Mouse (Mus musculus): Measurements from ENCODE around the gene Sumf1. TPM values are rescaled to one million over a fixed set of nuclear protein-coding genes. Genes with fewer than 3 reads are reported as not detected.

Gene Sumf1
- total RNA-seq, 2 experiments from 2014 or later = 15.7 to 17.1 TPM

GRCm38 (mm10) chr6:108152661-108153269, 32.6 kb downstream of the Sumf1 start:
- intact Hi-C loops (cut with DNase I) = no loop called here
- peak; percentile 15 to 29 for DNase-seq

- DNase-seq = no peak
- intact Hi-C loops (cut with DNase I) = no loop called here
These were observed 33.3 kb downstream of the Sumf1 start for GRCm38 (mm10) chr6:108152081-108152480.

- intact Hi-C loops (cut with DNase I) = no loop called here
- no peak for DNase-seq
These were observed 36.1 kb downstream of the Sumf1 start for GRCm38 (mm10) chr6:108149235-108149634.

GRCm38 (mm10) chr6:108148435-108148834, 36.9 kb downstream of the Sumf1 start:
- no peak for DNase-seq
- intact Hi-C loops (cut with DNase I) = no loop called here

- intact Hi-C loops (cut with DNase I) = no loop called here
- no peak for DNase-seq
These were observed 38.7 kb downstream of the Sumf1 start for GRCm38 (mm10) chr6:108146637-108147036.

GRCm38 (mm10) chr6:108145941-108146588, 39.3 kb downstream of the Sumf1 start:
- DNase-seq = no peak

GRCm38 (mm10) chr6:108145241-108145640, 40.1 kb downstream of the Sumf1 start:
- no peak for DNase-seq
- intact Hi-C loops (cut with DNase I) = no loop called here

More at GRCm38 (mm10) chr6:108145941-108146588, 39.3 kb downstream of the Sumf1 start:
- intact Hi-C loops (cut with DNase I) = no loop called here

- intact Hi-C loops (cut with DNase I) = no loop called here
- no peak for DNase-seq
These were observed 42.6 kb downstream of the Sumf1 start for GRCm38 (mm10) chr6:108142796-108143195.

GRCm38 (mm10) chr6:108140722-108141490, 44.5 kb downstream of the Sumf1 start:
- intact Hi-C loops (cut with DNase I) = no loop called here
- no peak for DNase-seq

- DNase-seq = no peak
- intact Hi-C loops (cut with DNase I) = no loop called here
These were observed 48.4 kb downstream of the Sumf1 start for GRCm38 (mm10) chr6:108137031-108137430.

GRCm38 (mm10) chr6:108136286-108136685, 49.1 kb downstream of the Sumf1 start:
- intact Hi-C loops (cut with DNase I) = no loop called here
- DNase-seq = no peak

GRCm38 (mm10) chr6:108132268-108132935, 53.0 kb downstream of the Sumf1 start:
- intact Hi-C loops (cut with DNase I) = no loop called here
- DNase-seq = no peak

GRCm38 (mm10) chr6:108130718-108131117, 54.7 kb downstream of the Sumf1 start:
- intact Hi-C loops (cut with DNase I) = no loop called here
- DNase-seq = no peak

GRCm38 (mm10) chr6:108126631-108127030, 58.8 kb downstream of the Sumf1 start:
- intact Hi-C loops (cut with DNase I) = no loop called here
- DNase-seq = peak; percentile 22 to 53

- intact Hi-C loops (cut with DNase I) = no loop called here
- DNase-seq = no peak
These were observed 59.9 kb downstream of the Sumf1 start for GRCm38 (mm10) chr6:108125474-108125873.

- no peak for DNase-seq
These were observed 67.5 kb downstream of the Sumf1 start for GRCm38 (mm10) chr6:108117881-108118280.

GRCm38 (mm10) chr6:108114971-108115370, 70.4 kb downstream of the Sumf1 start:
- intact Hi-C loops (cut with DNase I) = no loop called here
- DNase-seq = no peak

More at GRCm38 (mm10) chr6:108117881-108118280, 67.5 kb downstream of the Sumf1 start:
- intact Hi-C loops (cut with DNase I) = no loop called here

GRCm38 (mm10) chr6:108111693-108112092, 73.7 kb downstream of the Sumf1 start:
- intact Hi-C loops (cut with DNase I) = no loop called here
- DNase-seq = no peak

GRCm38 (mm10) chr6:108110336-108110735, 75.0 kb downstream of the Sumf1 start:
- intact Hi-C loops (cut with DNase I) = no loop called here
- no peak for DNase-seq

- DNase-seq = no peak
- intact Hi-C loops (cut with DNase I) = no loop called here
These were observed 78.0 kb downstream of the Sumf1 start for GRCm38 (mm10) chr6:108107376-108107775.
